Mouse (Mus musculus) bone marrow, adult 2 months (tissue): Measurements from ENCODE around the gene Stk11ip.

Source experiments
- CTCF ChIP-seq: fragments of 200-500 bp; IDR thresholded peaks from 2 replicates; pipeline ENCODE4 v1.5.1; 2011; ENCODE audit warnings: low read length, control low read depth; ENCODE audit not compliant: control insufficient read depth, insufficient read depth
- POLR2A ChIP-seq: fragments of 200-500 bp; IDR thresholded peaks from 2 replicates; pipeline ENCODE4 v1.6.1; 2011; ENCODE audit warnings: low read depth, mild to moderate bottlenecking, control low read depth, low read length, borderline replicate concordance; ENCODE audit not compliant: control insufficient read depth

DNA sequence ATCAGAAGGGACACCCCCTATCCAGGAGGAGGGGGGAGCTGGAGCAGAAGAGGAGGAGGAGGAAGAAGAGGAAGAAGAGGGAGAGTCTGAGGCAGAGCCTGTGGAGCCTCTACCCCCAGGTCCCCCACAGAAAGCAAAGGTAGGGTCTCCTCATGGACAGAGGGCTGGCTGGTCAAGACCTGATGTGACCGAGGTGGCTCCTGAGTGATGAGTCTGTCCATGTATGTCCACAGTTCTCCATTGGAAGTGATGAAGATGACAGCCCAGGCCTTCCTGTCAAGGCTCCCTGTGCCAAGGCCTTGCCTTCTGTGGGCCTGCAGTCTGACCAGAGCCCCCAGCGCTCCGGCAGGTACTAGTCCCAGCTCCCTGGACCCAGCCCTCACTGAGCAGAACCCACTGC is 26.8 kb downstream of the Stk11ip start:
- TF ChIP-seq POLR2A (no peak), CTCF (no peak)
